Comparison of ENCODE assay signal across 8 mouse cellular contexts in the genomic region with DNA sequence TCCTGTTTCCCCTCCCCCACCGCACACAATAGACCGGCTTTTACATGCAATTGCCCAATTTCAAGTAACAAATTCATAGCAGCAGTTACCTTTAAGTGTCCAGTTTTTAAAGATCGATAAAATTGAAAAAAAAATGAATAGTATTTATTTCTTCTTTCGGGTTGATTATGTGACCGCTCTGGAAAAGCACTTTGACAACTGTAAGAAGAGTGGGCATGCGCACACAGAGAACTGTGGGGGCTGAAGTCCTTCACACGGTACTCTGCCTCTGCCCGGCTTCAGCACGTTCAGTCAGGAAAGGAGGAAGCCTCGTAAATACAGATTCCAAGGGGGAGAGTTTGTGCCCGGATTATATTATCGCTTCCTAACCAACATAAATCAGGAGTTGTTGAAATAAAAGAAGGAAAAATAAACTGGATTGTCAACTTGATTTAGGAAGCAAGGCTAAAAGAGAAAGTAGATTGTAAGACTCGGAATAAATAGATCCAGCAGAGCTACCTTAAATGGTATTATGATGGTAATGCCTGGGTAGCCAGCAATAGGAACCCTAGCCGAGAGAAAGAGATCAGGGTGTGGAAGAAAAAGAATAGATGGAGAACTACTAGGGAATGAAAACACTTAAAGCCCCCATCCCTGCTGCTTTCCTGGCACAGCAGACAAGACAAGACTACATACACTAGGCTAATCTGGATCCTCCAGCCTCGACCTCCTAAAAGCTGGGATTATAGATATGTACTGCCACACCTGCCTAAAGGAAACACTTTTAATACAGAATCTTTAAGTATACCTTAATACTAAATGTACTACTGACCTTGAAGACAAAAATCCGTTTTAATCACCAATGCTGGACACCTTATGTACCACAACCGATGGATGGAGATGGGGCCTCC. TPM values are rescaled to one million over a fixed set of nuclear protein-coding genes. Genes with fewer than 3 reads are reported as not detected.
DNase-seq lines count a peak whose midpoint lies in the region; ATAC-seq lines count a peak whose summit lies in the region.

No protein-coding gene starts in this region.

- H3K4me3 ChIP-seq in hindbrain, embryonic 13.5 days, result peak overlapping the region; percentile 44

- H3K9ac ChIP-seq in hindbrain, embryonic 13.5 days, result peak overlapping the region; percentile 46; the same call in 1 of the 2 replicates

- H3K27ac ChIP-seq in hindbrain, embryonic 13.5 days, result peak overlapping the region; percentile 86

- H3K4me2 ChIP-seq in hindbrain, embryonic 13.5 days, result peak overlapping the region; percentile 51

- peak; percentile 16 for DNase-seq in CD4-positive, CD25-positive, alpha-beta regulatory T cell, adult 2 months (ENCODE audit: low read depth, low spot score)
- DNase-seq in cerebellum, postnatal 25 days, result peak; percentile 65 to 78
- peak; percentile 47 to 56 for DNase-seq in frontal cortex, postnatal 10 days (ENCODE audit: low spot score in 2 of 2)
- peak; percentile 64 to 74 for DNase-seq in left cerebral cortex, adult 18-20 months (ENCODE audit: low spot score in 2 of 2)
- peak; percentile 73 for DNase-seq in lung, postnatal 36 days
- peak; percentile 72 to 74 for DNase-seq in right cerebral cortex, adult 2 months (ENCODE audit: low spot score in 2 of 2)

- no peak for ATAC-seq in CD4-positive, CD25-positive, alpha-beta regulatory T cell, adult 4 months
- peak; percentile 81 for ATAC-seq in hindbrain, embryonic 13.5 days (ENCODE audit: low FRiP score)

- H3K4me1 ChIP-seq in hindbrain, embryonic 13.5 days (replicated peaks), result peaks cover 32% of the 10 kb centered on the region

- peaks cover under 1% of the 10 kb centered on the region; the same call in 1 of the 2 replicates for H3K27me3 ChIP-seq in hindbrain, embryonic 13.5 days

- H3K36me3 ChIP-seq in hindbrain, embryonic 13.5 days, result no peaks in the 10 kb centered on the region

- WGBS in hindbrain, embryonic 13.5 days, result 14% methylated on average over 17 of the region's 17 CpGs

- no peaks in the 10 kb centered on the region for H3K9me3 ChIP-seq in hindbrain, embryonic 13.5 days

RNA-seq across cellular contexts. Expression of gene March5, which starts 29.3 kb away (rescaled TPM):
- 10 to 100 TPM in 1 of 2 experiments, 1 to 10 TPM in 1; 6.6 to 14.5 TPM for polyA plus RNA-seq in CD4-positive, CD25-positive, alpha-beta regulatory T cell, adult 4 months (2017; shearing (Covaris generic))
- 114 and 117 TPM in 2 replicates for polyA plus RNA-seq in hindbrain, embryonic 13.5 days (2015; fragmentation: Nextera tagmentation; extraction: Ambion mirVana)
- total RNA-seq in left cerebral cortex, adult 18-20 months (2021), result 10 to 100 TPM; 90.6 to 92.7 TPM

RNA-seq across cellular contexts. Expression of gene Cpeb3, which starts 30.3 kb away (rescaled TPM):
- polyA plus RNA-seq in CD4-positive, CD25-positive, alpha-beta regulatory T cell, adult 4 months (2017; shearing (Covaris generic)), result not detected
- 11.4 TPM in 2 replicates for polyA plus RNA-seq in hindbrain, embryonic 13.5 days (2015; fragmentation: Nextera tagmentation; extraction: Ambion mirVana)
- 10 to 100 TPM; 87.0 to 97.8 TPM for total RNA-seq in left cerebral cortex, adult 18-20 months (2021)

Comparison
In these comparisons a context has a peak if more than half of its experiments do, and no peak if none do; other contexts are left out.
1. DNase-seq: peak in every context shown above with its lines; median percentile 73 in lung, postnatal 36 days; 73 in right cerebral cortex, adult 2 months; 72 in cerebellum, postnatal 25 days; 69 in left cerebral cortex, adult 18-20 months; 52 in frontal cortex, postnatal 10 days; 16 in CD4-positive, CD25-positive, alpha-beta regulatory T cell, adult 2 months.